Mouse (Mus musculus) layer of hippocampus, adult 9-11 months (tissue): ENCODE measurements around the gene Sh3bgrl2.

Experiments
- DNase-seq: peaks from one replicate; pipeline ENCODE4 v3.0.0; 2022

The Sh3bgrl2 gene

DNA sequence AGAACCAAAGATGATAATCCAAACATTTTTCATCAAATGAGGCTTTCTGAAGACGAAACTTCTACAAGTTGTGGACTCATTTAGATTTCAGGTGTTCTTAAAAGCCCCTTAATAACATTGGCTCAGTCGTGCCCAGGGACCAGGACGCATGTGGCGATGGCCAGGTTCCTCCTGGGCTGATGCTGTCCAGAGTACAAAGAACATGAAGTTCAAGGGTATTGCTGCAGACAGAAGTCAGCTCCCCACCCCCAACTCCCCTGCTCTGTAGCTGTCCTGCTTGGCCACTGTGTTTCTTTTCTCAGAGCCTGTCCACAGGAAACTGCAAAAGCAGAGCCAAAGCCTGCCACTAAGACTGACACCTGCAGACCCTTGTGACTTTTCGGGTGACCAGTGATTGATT is 45.7 kb downstream of the Sh3bgrl2 start:
- DNase-seq = no peak

- peak; percentile 93 for DNase-seq
Measured at GRCm38 (mm10) chr9:83596132-83596531, 48.0 kb downstream of the Sh3bgrl2 start.

DNA sequence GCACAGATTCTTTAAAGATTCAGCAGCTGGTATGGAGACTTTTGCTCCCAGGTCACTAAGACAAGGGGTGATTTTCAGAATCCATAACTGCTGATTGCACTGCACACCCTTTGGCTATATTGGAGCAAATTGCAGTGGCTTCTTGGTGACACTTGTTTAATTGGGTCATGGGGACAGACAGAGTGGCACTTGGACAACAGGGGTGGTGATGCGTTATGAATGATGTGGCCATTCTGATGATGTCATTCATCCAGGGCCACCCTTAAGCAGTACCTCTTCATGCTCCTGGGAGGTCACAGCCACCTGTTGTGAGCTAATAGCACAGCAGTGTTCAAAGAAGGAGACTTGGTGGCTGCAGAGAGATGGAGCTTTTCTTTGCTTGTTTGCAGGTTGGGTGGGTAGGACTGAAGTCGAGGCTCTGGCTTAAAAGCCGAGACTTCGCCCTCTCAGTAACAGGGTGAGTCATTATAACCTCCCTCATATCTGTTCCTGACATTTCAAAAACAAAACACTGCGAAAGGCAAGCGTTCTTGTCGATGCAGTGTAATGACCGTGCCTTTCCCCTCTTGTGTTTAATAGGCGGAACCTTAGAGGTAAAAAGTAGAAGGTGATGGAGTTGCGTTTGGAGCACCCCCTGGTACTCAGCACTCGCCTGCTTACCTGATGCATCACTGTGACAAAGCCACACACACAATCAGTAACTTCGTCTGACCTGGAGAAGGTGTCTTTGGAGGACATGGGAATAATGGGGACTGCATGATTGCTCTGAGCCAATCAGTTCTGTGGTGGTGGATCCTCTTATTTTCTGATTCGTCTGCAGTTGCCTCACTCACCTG is 48.7 kb downstream of the Sh3bgrl2 start:
- DNase-seq = no peak

DNA sequence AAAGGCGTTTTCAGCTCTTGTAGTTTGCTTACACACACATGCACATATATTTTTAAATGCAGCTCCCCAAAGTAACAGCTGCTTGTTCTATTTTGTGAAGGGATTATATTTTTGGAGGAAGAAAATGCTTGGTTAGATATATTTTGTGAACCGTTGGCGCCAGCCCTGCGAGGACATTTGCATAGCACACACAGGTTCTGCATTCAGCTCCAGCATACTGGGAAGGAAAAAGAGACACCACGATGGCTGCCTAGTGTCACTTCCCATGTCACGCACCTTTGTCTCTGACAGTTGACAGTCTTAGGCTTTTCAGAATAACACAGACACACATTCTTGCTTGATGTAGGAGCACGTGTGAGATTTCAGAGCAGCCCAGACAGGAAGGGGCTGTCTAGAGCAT is 49.9 kb downstream of the Sh3bgrl2 start:
- no peak for DNase-seq

DNA sequence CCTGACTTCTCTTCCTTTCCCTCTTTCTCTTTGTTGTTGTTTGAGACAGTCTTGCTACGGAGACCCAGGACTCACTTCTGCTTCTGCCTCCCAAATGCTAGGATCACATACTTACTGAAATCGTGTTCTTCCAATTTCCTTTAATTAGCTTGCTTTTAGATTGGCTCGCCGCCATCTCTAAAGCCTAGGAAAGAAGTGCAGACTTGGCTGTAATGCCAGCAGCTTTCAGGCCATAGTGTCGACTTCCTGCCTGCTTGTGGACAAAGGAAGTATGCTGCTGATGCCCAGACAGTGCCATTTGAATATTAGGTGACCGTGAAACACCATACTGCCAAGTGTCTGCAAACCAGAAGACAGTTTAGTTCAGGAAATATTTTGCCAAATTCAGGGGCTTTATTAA is 51.4 kb downstream of the Sh3bgrl2 start:
- no peak for DNase-seq

- no peak for DNase-seq
Measured at GRCm38 (mm10) chr9:83600286-83601048, 52.3 kb downstream of the Sh3bgrl2 start.

DNA sequence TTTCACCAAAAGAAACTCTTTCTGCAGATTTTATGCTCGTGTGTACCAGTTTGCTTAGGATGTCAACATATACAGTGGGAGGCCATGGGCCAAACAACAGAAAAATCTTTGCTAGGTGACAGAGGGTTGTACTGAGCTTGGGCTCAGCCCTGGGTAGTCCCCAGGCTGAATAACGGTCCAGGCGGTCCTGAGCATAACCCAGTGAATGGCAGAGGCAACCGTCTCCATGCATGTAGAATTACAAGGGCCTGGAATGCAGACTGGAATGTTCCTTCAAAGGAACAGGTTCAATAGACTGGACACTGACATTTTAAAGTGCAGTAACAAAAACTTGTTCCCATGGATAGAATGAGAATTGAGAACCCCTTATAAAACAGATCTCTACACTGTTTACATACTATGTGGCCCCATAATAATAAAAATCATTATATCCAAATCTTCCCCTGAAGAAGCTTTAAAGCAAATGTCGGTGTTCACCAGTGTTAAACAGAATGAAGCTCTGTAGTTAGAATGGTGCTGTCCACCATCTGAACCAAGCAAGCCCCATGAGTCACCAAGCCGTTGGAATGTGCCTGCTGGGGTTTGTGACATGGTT is 54.1 kb downstream of the Sh3bgrl2 start:
- DNase-seq = no peak

DNA sequence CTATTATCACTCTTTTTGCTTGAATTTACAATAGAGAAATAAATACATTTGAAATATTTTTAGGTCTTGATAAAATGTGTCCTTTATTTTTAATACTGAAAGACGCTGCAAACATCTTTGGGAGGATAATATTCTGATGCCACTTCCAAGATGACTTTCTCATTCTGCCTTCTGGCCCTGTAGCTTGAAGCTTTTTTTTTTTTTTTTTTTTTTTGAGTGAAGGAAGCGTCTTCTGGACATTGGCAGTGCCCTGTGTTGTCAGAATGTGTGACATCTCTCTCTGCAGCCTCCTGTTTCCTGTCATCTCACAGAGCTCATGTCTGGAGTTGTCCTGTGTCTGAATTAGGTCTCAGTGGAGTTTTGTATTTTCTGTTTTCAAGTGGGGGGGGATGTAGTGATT is 55.0 kb downstream of the Sh3bgrl2 start:
- DNase-seq = no peak

DNA sequence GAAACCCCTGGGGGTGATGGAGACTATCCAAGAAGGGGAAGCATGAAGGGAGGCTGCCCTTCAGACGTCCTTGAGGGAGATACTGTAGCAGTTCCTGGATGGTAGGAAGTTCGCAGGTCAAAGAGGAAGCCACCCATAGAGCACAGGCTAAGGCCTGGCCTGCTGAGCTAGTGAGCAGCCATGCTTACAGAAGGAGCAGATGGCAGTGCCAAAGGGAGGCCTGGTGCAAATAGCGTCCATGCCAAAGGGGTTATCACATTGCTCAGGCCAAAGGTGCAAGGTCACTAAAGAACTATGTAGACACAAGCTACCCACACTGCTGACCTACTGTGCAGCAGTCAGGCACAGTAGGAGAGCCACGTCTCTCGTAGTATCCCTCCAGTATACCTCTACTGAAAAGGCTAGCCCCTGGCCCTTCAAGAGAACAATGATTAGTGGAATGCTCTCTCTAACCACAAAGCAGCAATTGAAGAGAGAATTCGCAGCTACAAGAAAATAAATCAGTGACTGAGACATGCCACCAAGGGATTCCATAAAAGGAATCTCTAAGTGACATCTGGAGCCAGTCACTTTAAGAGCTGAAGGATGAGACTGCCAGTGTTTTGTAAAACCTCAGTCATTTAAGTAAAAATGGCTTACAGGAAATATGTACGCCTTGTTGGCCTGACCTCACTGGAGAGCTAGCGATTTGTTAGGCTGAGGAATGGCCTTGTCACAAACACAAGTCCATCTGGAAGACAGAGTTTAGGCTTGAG is 57.9 kb downstream of the Sh3bgrl2 start:
- DNase-seq = no peak

GRCm38 (mm10) chr9:83608135-83608534 is 60.0 kb downstream of the Sh3bgrl2 start:
- DNase-seq = no peak

GRCm38 (mm10) chr9:83609422-83610297 is 61.5 kb downstream of the Sh3bgrl2 start:
- peak; percentile 80 for DNase-seq

GRCm38 (mm10) chr9:83615912-83616585 is 67.9 kb downstream of the Sh3bgrl2 start:
- DNase-seq = no peak

GRCm38 (mm10) chr9:83616586-83617081 is 68.5 kb downstream of the Sh3bgrl2 start:
- no peak for DNase-seq

DNA sequence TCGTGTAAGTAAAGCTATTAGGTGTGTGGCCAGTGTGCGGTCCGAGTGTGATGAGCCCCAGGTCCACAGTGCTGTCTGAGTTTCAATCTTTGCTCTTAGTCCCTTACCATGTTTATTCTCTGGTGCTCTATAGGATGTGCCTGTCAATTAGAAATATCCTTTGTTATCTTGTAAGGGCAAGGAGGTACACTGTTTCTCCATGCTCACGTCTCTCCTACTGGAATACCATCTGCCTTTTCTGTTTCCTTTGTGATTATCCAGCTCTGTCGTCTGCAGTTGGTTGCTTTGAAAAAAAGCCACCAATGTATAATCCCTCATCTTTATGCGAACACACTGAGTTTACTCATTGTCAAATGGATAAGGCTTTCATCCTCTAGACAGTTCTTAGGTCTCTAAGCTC is 75.3 kb downstream of the Sh3bgrl2 start:
- DNase-seq = no peak

GRCm38 (mm10) chr9:83624193-83624592 is 76.1 kb downstream of the Sh3bgrl2 start:
- no peak for DNase-seq

DNA sequence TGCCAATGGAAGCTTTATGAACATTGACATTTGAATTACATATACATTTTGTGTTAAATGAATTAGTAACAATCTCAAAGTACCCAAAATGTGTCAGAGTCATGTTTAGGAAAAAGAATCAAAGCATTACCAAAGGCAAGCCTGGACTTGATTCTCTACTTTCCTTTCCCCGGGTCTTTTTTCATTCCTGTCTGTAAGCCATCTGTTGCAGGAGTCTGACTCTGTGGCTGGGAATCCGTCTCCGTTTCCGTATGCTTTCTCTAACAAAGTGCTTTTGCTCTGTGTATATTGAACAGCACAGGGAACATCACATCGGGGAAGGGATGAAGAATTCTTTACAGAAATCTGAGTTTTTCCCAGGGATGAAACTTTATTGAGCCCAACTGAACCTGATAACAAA is 77.0 kb downstream of the Sh3bgrl2 start:
- DNase-seq = no peak

DNA sequence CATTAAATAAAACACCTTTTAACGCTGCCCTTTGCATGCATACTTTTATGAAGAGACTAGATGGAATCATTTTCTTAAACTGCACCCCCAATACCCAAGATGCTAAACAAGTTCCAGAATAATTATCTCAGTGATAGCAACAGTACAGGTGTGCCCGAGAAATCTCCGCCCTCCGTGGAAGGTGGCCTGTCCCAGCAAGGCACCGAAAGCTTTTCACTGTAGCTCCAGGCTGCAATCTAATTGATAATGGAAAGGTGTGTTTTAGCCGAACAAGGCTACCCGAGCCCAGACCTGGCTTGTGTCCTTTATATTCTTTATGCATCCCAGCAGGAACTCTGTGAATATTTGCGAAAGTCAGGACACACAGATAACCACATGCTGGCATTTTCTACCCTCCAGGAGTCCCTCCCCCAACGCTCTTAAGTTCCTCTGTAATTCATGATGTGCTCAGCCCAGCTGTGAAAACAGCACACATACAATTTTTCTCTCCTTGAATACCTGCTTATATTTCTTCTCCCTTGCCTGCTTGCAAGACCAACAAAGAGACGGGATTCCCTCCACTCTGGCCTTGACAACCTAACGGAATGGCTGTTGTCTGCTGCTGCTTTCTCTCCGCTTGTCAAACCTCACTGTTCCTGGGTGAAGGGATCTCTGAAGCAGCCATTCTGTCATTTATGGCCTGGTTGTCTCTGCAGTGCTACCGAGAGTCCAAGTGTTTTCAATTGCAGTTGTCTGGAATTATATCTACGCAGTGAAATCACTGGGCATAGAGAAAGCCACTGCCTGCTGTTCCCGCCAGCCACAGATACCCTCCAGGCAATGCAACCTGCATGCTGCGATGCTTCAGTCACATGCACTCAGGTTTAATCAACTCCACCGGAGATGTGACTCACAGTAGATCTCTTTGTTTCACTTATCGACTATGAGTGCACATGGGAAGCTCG is 80.8 kb downstream of the Sh3bgrl2 start:
- no peak for DNase-seq

- DNase-seq = no peak
Measured at GRCm38 (mm10) chr9:83630341-83630740, 82.2 kb downstream of the Sh3bgrl2 start.

GRCm38 (mm10) chr9:83631920-83632319 is 83.8 kb downstream of the Sh3bgrl2 start:
- DNase-seq = no peak

GRCm38 (mm10) chr9:83634703-83635102 is 86.6 kb downstream of the Sh3bgrl2 start:
- no peak for DNase-seq
